Comparison of ENCODE assay signal across 8 mouse cellular contexts in genomic region chr2:152020255-152020654, GRCm38 (mm10). TPM values are rescaled to one million over a fixed set of nuclear protein-coding genes. Genes with fewer than 3 reads are reported as not detected.
DNase-seq lines count a peak whose midpoint lies in the region; ATAC-seq and TF ChIP-seq lines count a peak whose summit lies in the region.
"Had no signal": no experiment of that assay in that cellular context is flagged by ENCODE, and none has a peak within 500 bp of the region (broad histone marks: within the 10 kb centered on the region; RNA-seq: fewer than 3 reads in every experiment).

No protein-coding gene starts in this region.

- H3K27me3 ChIP-seq in embryonic facial prominence, embryonic 10.5 days (replicated peaks; ENCODE audit: low read depth, poor library complexity, severe bottlenecking): no peaks in the 10 kb centered on the region
- no peaks in the 10 kb centered on the region for H3K27me3 ChIP-seq in hindbrain, postnatal 0 days (ENCODE audit: insufficient read depth, low read length)
- no peaks in the 10 kb centered on the region for H3K27me3 ChIP-seq in lung, postnatal 0 days (replicated peaks; ENCODE audit: insufficient read depth, low read length)

- H3K4me2 ChIP-seq in hindbrain, postnatal 0 days (ENCODE audit: low read depth, low read length): no peak overlapping the region
- no peak overlapping the region for H3K4me2 ChIP-seq in lung, postnatal 0 days (replicated peaks; ENCODE audit: low read depth, low read length)
- H3K4me2 ChIP-seq: heart, embryonic 13.5 days had no signal

- peak; percentile 88 for TF ChIP-seq CTCF in hindbrain, postnatal 0 days (IDR thresholded peaks at IDR 0.05; ENCODE audit: low read depth)
- peak; percentile 79 for TF ChIP-seq CTCF in lung, postnatal 0 days (IDR thresholded peaks at IDR 0.05)

- H3K27ac ChIP-seq in embryonic facial prominence, embryonic 10.5 days (replicated peaks): no peak overlapping the region
- no peak overlapping the region for H3K27ac ChIP-seq in hindbrain, postnatal 0 days
- no peak overlapping the region for H3K27ac ChIP-seq in lung, postnatal 0 days (ENCODE audit: low read length)
- H3K27ac ChIP-seq: heart, embryonic 13.5 days had no signal

- no peak overlapping the region for H3K9ac ChIP-seq in hindbrain, postnatal 0 days (replicated peaks; ENCODE audit: low read length)
- no peak overlapping the region for H3K9ac ChIP-seq in lung, postnatal 0 days (replicated peaks; ENCODE audit: low read depth)
- H3K9ac ChIP-seq: heart, embryonic 13.5 days had no signal

- H3K36me3 ChIP-seq in embryonic facial prominence, embryonic 10.5 days (replicated peaks): no peaks in the 10 kb centered on the region
- no peaks in the 10 kb centered on the region for H3K36me3 ChIP-seq in hindbrain, postnatal 0 days (ENCODE audit: insufficient read depth, low read length)
- no peaks in the 10 kb centered on the region for H3K36me3 ChIP-seq in lung, postnatal 0 days (ENCODE audit: insufficient read depth, low read length)
- H3K36me3 ChIP-seq: heart, embryonic 13.5 days had no signal

- peak; percentile 38 to 77 for DNase-seq in spleen, postnatal 4 days (ENCODE audit: low spot score in 2 of 2)
- DNase-seq in spleen, adult 12 weeks (ENCODE audit: low spot score): no peak
- peak; percentile 43 to 47 for DNase-seq in adrenal gland, adult 18-20 months (ENCODE audit: low spot score in 2 of 2)
- peak; percentile 69 for DNase-seq in embryonic facial prominence, embryonic 10.5 days (ENCODE audit: low spot score)
- DNase-seq in hindbrain, postnatal 0 days (ENCODE audit: low spot score): peak; percentile 74
- DNase-seq in lung, postnatal 0 days (ENCODE audit: low spot score): peak; percentile 41
- peak; percentile 83 for DNase-seq in retina, embryonic 14.5 days (ENCODE audit: low spot score)

- peaks cover 18% of the 10 kb centered on the region for H3K4me1 ChIP-seq in embryonic facial prominence, embryonic 10.5 days
- H3K4me1 ChIP-seq in hindbrain, postnatal 0 days (ENCODE audit: insufficient read depth, low read length): no peaks in the 10 kb centered on the region
- H3K4me1 ChIP-seq in lung, postnatal 0 days (ENCODE audit: insufficient read depth, low read depth, low read length): no peaks in the 10 kb centered on the region

- ATAC-seq in hindbrain, postnatal 0 days: peak; percentile 41; the same call in 1 of the 2 replicates
- ATAC-seq in lung, postnatal 0 days: no peak

- TF ChIP-seq EP300 in lung, postnatal 0 days (IDR thresholded peaks at IDR 0.05): no peak

- 0 out of 2 replicates have a peak, but pooled peaks cover 2% of the 10 kb centered on the region for H3K9me3 ChIP-seq in embryonic facial prominence, embryonic 10.5 days
- no peaks in the 10 kb centered on the region for H3K9me3 ChIP-seq in hindbrain, postnatal 0 days (ENCODE audit: low read length)
- H3K9me3 ChIP-seq in lung, postnatal 0 days (ENCODE audit: low read length): no peaks in the 10 kb centered on the region

- no peak overlapping the region for H3K4me3 ChIP-seq in embryonic facial prominence, embryonic 10.5 days
- H3K4me3 ChIP-seq in hindbrain, postnatal 0 days (ENCODE audit: low read length): no peak overlapping the region
- H3K4me3 ChIP-seq in lung, postnatal 0 days (ENCODE audit: low read depth, low read length): no peak overlapping the region
- H3K4me3 ChIP-seq: heart, embryonic 13.5 days had no signal

- WGBS in embryonic facial prominence, embryonic 10.5 days: 26% methylated on average over 6 of the region's 6 CpGs
- 22% methylated on average over 6 of the region's 6 CpGs for WGBS in hindbrain, postnatal 0 days
- 21% methylated on average over 6 of the region's 6 CpGs for WGBS in lung, postnatal 0 days

RNA-seq across cellular contexts. Expression of gene Slc52a3, which starts 23.9 kb away (rescaled TPM):
- total RNA-seq in adrenal gland, adult 18-20 months (2021): 1 to 10 TPM; 3.9 to 5.6 TPM
- polyA plus RNA-seq in embryonic facial prominence, embryonic 10.5 days (2016; fragmentation: Nextera tagmentation; extraction: Ambion mirVana): 0.63 and 0.80 TPM in 2 replicates
- total RNA-seq in hindbrain, postnatal 0 days (2014; rRNA removed): 2.7 and 3.1 TPM in 2 replicates
- polyA plus RNA-seq in hindbrain, postnatal 0 days (2015; fragmentation: Nextera tagmentation; extraction: Ambion mirVana): 2.6 and 2.7 TPM in 2 replicates
- polyA plus RNA-seq in lung, postnatal 0 days (2015; fragmentation: Nextera tagmentation; extraction: Ambion mirVana): 26.0 and 26.7 TPM in 2 replicates

RNA-seq across cellular contexts. Expression of gene Fam110a, which starts 40.2 kb away (rescaled TPM):
- 10 to 100 TPM in 1 of 2 experiments, 1 to 10 TPM in 1; 6.6 to 10.3 TPM for total RNA-seq in adrenal gland, adult 18-20 months (2021)
- 48.4 and 55.0 TPM in 2 replicates for polyA plus RNA-seq in embryonic facial prominence, embryonic 10.5 days (2016; fragmentation: Nextera tagmentation; extraction: Ambion mirVana)
- total RNA-seq in hindbrain, postnatal 0 days (2014; rRNA removed): 25.4 and 27.3 TPM in 2 replicates
- 35.8 and 36.5 TPM in 2 replicates for polyA plus RNA-seq in hindbrain, postnatal 0 days (2015; fragmentation: Nextera tagmentation; extraction: Ambion mirVana)
- polyA plus RNA-seq in lung, postnatal 0 days (2015; fragmentation: Nextera tagmentation; extraction: Ambion mirVana): 34.8 and 36.3 TPM in 2 replicates
